Mouse (Mus musculus): ENCODE measurements at regions not wholly inside any gene's neighbourhood (a gene's known extent, or its start where the extent isn't known, plus 50 kb on each side); places are given as distances from the start of the nearest gene placed in this dataset.

- TF ChIP-seq CTCF (conservative IDR thresholded peaks at IDR 0.05; ENCODE audit: low read length) (no peak), POU5F1 (IDR thresholded peaks at IDR 0.05; ENCODE audit: borderline replicate concordance, low read length) (no peak), NANOG (IDR thresholded peaks at IDR 0.05; ENCODE audit: borderline replicate concordance, low read length) (no peak)
Measured at GRCm38 (mm10) chr17:45943244-45943643, 88.9 kb downstream of the Vegfa start.
